Mouse (Mus musculus): ENCODE results near the gene Cdk12. TPM values are rescaled to one million over a fixed set of nuclear protein-coding genes. Genes with fewer than 3 reads are reported as not detected.
"Not testable (repeated sequence)": the region's sequence is repeated elsewhere in the genome, so short reads cannot be mapped to it uniquely, and the experiment has no call there.

Cdk12 gene
- polyA plus RNA-seq (2012; rRNA removed): 12.4 and 12.7 TPM in 2 replicates

- no peak for TF ChIP-seq CTCF (IDR thresholded peaks at IDR 0.05; ENCODE audit: extremely low read depth, insufficient read depth, insufficient read length, insufficient replicate concordance)
- TF ChIP-seq POLR2A (IDR thresholded peaks at IDR 0.05; ENCODE audit: low read depth, low read length): peak; percentile 92
- H3K4me1 ChIP-seq (ENCODE audit: control insufficient read depth, insufficient read depth, insufficient read length): no peaks in the 10 kb centered on the region; the same call in none of the 2 replicates
- no peaks in the 10 kb centered on the region for H3K27me3 ChIP-seq (ENCODE audit: control insufficient read depth, insufficient read depth, low read length)
- under 1% methylated on average over 51 of the region's 63 CpGs for WGBS
- peak within 1 kb of the TSS; percentile 98 for H3K27ac ChIP-seq (ENCODE audit: insufficient read depth, low read length)
- H3K4me3 ChIP-seq (ENCODE audit: extremely low read depth, insufficient read depth, insufficient read length): peak within 1 kb of the TSS; percentile 80
- DNase-seq (ENCODE audit: low read depth in 1 of 2, low spot score in 2 of 2): peak; percentile 91 to 98
- H3K36me3 ChIP-seq (ENCODE audit: control insufficient read depth, insufficient read depth, low read length): no peaks in the 10 kb centered on the region
Observed at GRCm38 (mm10) chr11:98202641-98203350, at the start of gene Cdk12. TSS of gene Cdk12 (plus strand) at chr11:98203059.

DNA sequence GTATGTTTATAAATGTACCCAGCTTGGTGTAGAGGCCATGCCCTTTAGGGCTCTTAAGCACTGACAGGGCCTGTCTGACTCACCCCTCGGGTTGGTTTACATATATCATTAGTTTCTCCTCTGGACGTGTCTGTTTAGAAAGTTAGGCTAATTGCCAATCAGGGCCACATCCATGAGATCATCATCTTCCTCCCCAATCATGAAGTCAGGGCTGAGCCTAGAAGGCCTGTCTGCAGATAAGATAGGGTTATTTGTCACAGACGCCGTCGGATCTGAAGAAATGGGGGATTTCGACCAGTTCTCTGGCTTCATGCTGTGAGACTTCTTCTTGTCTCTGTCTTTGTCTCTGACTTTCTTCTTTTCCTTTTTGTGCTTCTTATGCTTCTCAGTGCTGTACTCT is 47.8 kb upstream of the Cdk12 start:
- 82% methylated on average over 6 of the region's 6 CpGs for WGBS
- H3K36me3 ChIP-seq (ENCODE audit: control insufficient read depth, insufficient read depth, low read length): peaks cover 16% of the 10 kb centered on the region
- TF ChIP-seq CTCF (IDR thresholded peaks at IDR 0.05; ENCODE audit: extremely low read depth, insufficient read depth, insufficient read length, insufficient replicate concordance): no peak
- TF ChIP-seq POLR2A (IDR thresholded peaks at IDR 0.05; ENCODE audit: low read depth, low read length): no peak

DNA sequence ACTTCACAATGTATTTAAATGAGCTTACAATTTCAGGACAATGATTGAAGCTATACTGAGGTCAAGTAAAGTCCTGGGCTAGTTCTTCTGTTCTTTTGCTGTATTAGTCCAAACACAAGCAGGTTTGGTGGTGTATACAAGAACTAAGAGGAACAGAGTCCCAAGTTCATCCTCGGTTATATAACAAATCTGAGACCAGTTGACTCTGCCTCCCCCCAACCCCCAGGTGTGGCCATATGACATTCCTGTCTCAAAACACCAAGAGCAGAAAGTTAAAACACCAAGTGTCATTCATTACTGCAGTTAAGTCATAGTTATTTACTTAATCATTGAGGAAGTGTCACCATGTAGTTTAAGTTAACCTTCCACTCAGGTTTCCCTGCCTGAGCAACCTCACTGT is 34.5 kb upstream of the Cdk12 start:
- Histone ChIP-seq H3K4me1 (ENCODE audit: control insufficient read depth, insufficient read depth, insufficient read length) (no peaks in the 10 kb centered on the region), H3K4me3 (ENCODE audit: extremely low read depth, insufficient read depth, insufficient read length) (no peak overlapping the region), H3K27ac (ENCODE audit: insufficient read depth, low read length) (no peak overlapping the region), H3K36me3 (ENCODE audit: control insufficient read depth, insufficient read depth, low read length) (peaks cover 40% of the 10 kb centered on the region), H3K27me3 (ENCODE audit: control insufficient read depth, insufficient read depth, low read length) (no peaks in the 10 kb centered on the region)
- no peak for TF ChIP-seq POLR2A (IDR thresholded peaks at IDR 0.05; ENCODE audit: low read depth, low read length)
- no peak for TF ChIP-seq CTCF (IDR thresholded peaks at IDR 0.05; ENCODE audit: extremely low read depth, insufficient read depth, insufficient read length, insufficient replicate concordance)
- WGBS: 78% methylated on average over 1 of the region's 1 CpGs
- DNase-seq (ENCODE audit: low read depth in 1 of 2, low spot score in 2 of 2): no peak

More for the DNA sequence above, 47.8 kb upstream of the Cdk12 start:
- H3K4me1 ChIP-seq (ENCODE audit: control insufficient read depth, insufficient read depth, insufficient read length): no peaks in the 10 kb centered on the region
- DNase-seq (ENCODE audit: low read depth in 1 of 2, low spot score in 2 of 2): no peak
- H3K4me3 ChIP-seq (ENCODE audit: extremely low read depth, insufficient read depth, insufficient read length): no peak overlapping the region
- no peaks in the 10 kb centered on the region for H3K27me3 ChIP-seq (ENCODE audit: control insufficient read depth, insufficient read depth, low read length)
- H3K27ac ChIP-seq (ENCODE audit: insufficient read depth, low read length): no peak overlapping the region

DNA sequence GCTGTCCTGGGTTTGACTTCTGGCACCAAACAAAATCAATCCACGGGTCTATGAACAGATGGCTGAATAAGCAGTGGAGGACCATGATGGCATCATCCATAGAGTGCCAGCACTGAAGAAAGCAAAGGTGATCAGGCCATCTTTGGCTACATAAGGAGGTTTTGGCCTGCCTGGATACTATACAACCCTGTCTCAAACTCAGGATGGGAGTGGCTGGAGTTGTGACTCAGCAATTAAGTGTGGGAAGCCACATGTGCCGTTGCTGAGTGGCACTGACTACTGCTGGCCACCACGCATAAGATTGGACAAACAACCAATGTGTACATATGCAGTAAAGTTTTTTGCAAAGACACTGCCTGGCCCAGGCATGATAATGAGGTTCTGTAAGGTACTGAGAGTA is 20.7 kb upstream of the Cdk12 start:
- H3K4me1 ChIP-seq (ENCODE audit: control insufficient read depth, insufficient read depth, insufficient read length); DNase-seq (ENCODE audit: low read depth in 1 of 2, low spot score in 2 of 2); H3K27ac ChIP-seq (ENCODE audit: insufficient read depth, low read length); H3K4me3 ChIP-seq (ENCODE audit: extremely low read depth, insufficient read depth, insufficient read length); H3K27me3 ChIP-seq (ENCODE audit: control insufficient read depth, insufficient read depth, low read length): not testable (repeated sequence)
- H3K36me3 ChIP-seq (ENCODE audit: control insufficient read depth, insufficient read depth, low read length): peaks cover 19% of the 10 kb centered on the region
- WGBS: 93% methylated on average over 3 of the region's 3 CpGs

DNA sequence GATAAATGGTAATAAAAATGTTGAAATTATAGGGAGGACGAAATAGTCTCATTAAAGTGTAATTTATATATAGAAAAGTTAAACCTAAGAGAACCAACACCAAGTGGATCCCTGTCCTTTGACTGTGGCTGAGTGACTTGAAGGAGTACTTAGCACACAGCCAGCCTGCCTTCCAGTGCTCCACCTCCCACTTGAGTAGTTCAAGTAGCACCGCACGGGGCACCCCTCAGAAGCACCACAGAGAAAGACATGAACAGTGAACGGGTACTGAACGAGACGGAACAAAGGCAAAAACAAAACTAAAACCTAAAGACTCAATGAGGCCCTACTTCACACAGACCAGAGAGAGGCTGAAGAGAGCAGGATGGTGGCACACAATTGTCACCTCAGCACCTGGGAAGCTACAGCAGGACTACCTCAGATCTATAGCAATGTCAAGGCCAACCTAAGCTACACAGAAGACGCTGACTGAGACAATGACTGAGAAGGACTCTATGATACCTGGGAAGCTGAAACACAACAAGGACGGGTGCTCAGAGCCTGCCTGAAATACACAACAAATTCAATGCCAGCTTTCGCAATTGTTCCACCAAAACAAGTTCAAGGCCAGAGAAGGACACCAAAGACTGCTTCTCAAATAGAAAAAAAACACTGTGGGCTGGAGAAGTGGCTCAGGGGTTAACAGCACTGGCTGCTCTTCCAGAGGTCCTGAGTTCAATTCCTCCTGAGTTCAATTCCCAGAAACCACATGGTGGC is 15.0 kb upstream of the Cdk12 start:
- Histone ChIP-seq H3K4me1 (ENCODE audit: control insufficient read depth, insufficient read depth, insufficient read length) (no peaks in the 10 kb centered on the region; the same call in 1 of the 2 replicates), H3K36me3 (ENCODE audit: control insufficient read depth, insufficient read depth, low read length) (peaks cover 16% of the 10 kb centered on the region), H3K27ac (ENCODE audit: insufficient read depth, low read length) (no peak overlapping the region), H3K4me3 (ENCODE audit: extremely low read depth, insufficient read depth, insufficient read length) (no peak overlapping the region), H3K27me3 (ENCODE audit: control insufficient read depth, insufficient read depth, low read length) (no peaks in the 10 kb centered on the region)
- no peak for TF ChIP-seq POLR2A (IDR thresholded peaks at IDR 0.05; ENCODE audit: low read depth, low read length)
- no peak for TF ChIP-seq CTCF (IDR thresholded peaks at IDR 0.05; ENCODE audit: extremely low read depth, insufficient read depth, insufficient read length, insufficient replicate concordance)
- WGBS: 91% methylated on average over 9 of the region's 9 CpGs
- DNase-seq (ENCODE audit: low read depth in 1 of 2, low spot score in 2 of 2): no peak

DNA sequence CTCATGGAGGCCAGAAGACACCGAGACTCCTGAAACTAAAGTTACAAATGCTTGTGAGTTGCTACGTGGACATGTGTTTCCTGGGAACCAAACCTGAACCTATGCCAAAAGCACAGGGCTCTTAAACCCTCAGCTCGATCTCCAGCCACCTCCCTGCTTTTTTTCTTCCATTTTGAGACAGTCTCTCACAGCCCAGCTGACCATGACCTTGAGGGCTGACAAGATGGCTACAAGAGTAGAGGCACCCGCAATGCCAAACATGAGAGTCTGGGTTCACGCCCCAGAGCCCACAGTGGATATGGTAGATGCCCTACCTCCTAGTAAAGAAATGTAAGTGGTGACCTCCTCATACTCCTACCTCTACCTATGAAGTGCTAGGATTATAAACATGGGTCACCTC is 12.0 kb upstream of the Cdk12 start:
- H3K4me3 ChIP-seq (ENCODE audit: extremely low read depth, insufficient read depth, insufficient read length): no peak overlapping the region
- peaks cover 9% of the 10 kb centered on the region for H3K36me3 ChIP-seq (ENCODE audit: control insufficient read depth, insufficient read depth, low read length)
- no peak for TF ChIP-seq CTCF (IDR thresholded peaks at IDR 0.05; ENCODE audit: extremely low read depth, insufficient read depth, insufficient read length, insufficient replicate concordance)
- no peak for TF ChIP-seq POLR2A (IDR thresholded peaks at IDR 0.05; ENCODE audit: low read depth, low read length)
- no peak for DNase-seq (ENCODE audit: low read depth in 1 of 2, low spot score in 2 of 2)
- no peak overlapping the region for H3K27ac ChIP-seq (ENCODE audit: insufficient read depth, low read length)
- 80% methylated on average over 5 of the region's 5 CpGs for whole genome bisulfite sequencing
- H3K4me1 ChIP-seq (ENCODE audit: control insufficient read depth, insufficient read depth, insufficient read length): peaks cover 2% of the 10 kb centered on the region; the same call in 1 of the 2 replicates
- no peaks in the 10 kb centered on the region for H3K27me3 ChIP-seq (ENCODE audit: control insufficient read depth, insufficient read depth, low read length)
